Mouse (Mus musculus): ENCODE measurements at regions not wholly inside any gene's neighbourhood (a gene's known extent, or its start where the extent isn't known, plus 50 kb on each side); places are given as distances from the start of the nearest gene placed in this dataset.
"Not testable (repeated sequence)": the region's sequence is repeated elsewhere in the genome, so short reads cannot be mapped to it uniquely, and the experiment has no call there.

GRCm38 (mm10) chr17:60854659-60855058, 1841.5 kb upstream of the Nudt12 start:
- Histone ChIP-seq H3K27ac (replicated peaks; ENCODE audit: low read depth, low read length) (no peak overlapping the region), H3K4me2 (ENCODE audit: low read depth, low read length) (no peak overlapping the region), H3K9ac (replicated peaks; ENCODE audit: low read length) (no peak overlapping the region), H3K4me1 (ENCODE audit: control insufficient read depth, insufficient read depth, low read length) (no peaks in the 10 kb centered on the region), H3K4me3 (ENCODE audit: low read depth, low read length) (no peak overlapping the region), H3K27me3 (ENCODE audit: control insufficient read depth, insufficient read depth, low read length) (no peaks in the 10 kb centered on the region), H3K36me3 (replicated peaks; ENCODE audit: control insufficient read depth, insufficient read depth, low read depth, low read length) (no peaks in the 10 kb centered on the region), H3K9me3 (replicated peaks; ENCODE audit: control insufficient read depth, low read length) (no peaks in the 10 kb centered on the region)
- DNase-seq (ENCODE audit: low spot score) (no peak), ATAC-seq (replicated peaks; ENCODE audit: insufficient number of reproducible peaks, low FRiP score, low TSS enrichment, low read depth) (no peak)
- 81% methylated on average over 3 of the region's 3 CpGs for WGBS

DNA sequence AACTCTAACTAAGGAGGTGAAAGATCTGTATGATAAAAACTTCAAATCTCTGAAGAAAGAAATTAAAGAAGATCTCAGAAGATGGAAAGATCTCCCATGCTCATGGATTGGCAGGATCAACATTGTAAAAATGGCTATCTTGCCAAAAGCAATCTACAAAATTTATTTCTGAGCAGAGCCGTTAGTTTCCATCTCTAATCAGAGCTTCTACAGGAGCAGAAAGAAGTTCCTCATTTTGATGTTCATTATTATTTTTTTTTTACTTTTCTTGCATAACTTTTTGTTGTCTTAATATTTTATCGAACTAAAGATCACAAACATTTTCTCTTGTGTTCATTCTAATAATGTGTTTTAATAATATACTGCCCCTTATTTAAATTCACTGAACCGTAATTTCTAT, 1825.6 kb upstream of the Nudt12 start:
- WGBS = 95% methylated on average over 3 of the region's 3 CpGs
- H3K4me1 ChIP-seq (ENCODE audit: control insufficient read depth, insufficient read depth, low read length); H3K9me3 ChIP-seq (replicated peaks; ENCODE audit: control insufficient read depth, low read length); H3K36me3 ChIP-seq (replicated peaks; ENCODE audit: control insufficient read depth, insufficient read depth, low read depth, low read length); H3K4me3 ChIP-seq (ENCODE audit: low read depth, low read length); H3K27ac ChIP-seq (replicated peaks; ENCODE audit: low read depth, low read length); DNase-seq (ENCODE audit: low spot score); ATAC-seq (replicated peaks; ENCODE audit: insufficient number of reproducible peaks, low FRiP score, low TSS enrichment, low read depth); H3K4me2 ChIP-seq (ENCODE audit: low read depth, low read length); H3K27me3 ChIP-seq (ENCODE audit: control insufficient read depth, insufficient read depth, low read length); H3K9ac ChIP-seq (replicated peaks; ENCODE audit: low read length): not testable (repeated sequence)

- Histone ChIP-seq H3K9ac (replicated peaks; ENCODE audit: low read length) (no peak overlapping the region), H3K9me3 (replicated peaks; ENCODE audit: control insufficient read depth, low read length) (no peaks in the 10 kb centered on the region), H3K27ac (replicated peaks; ENCODE audit: low read depth, low read length) (no peak overlapping the region), H3K4me1 (ENCODE audit: control insufficient read depth, insufficient read depth, low read length) (no peaks in the 10 kb centered on the region), H3K4me3 (ENCODE audit: low read depth, low read length) (no peak overlapping the region), H3K4me2 (ENCODE audit: low read depth, low read length) (no peak overlapping the region), H3K36me3 (replicated peaks; ENCODE audit: control insufficient read depth, insufficient read depth, low read depth, low read length) (no peaks in the 10 kb centered on the region), H3K27me3 (ENCODE audit: control insufficient read depth, insufficient read depth, low read length) (no peaks in the 10 kb centered on the region)
- DNase-seq (ENCODE audit: low spot score) (no peak), ATAC-seq (replicated peaks; ENCODE audit: insufficient number of reproducible peaks, low FRiP score, low TSS enrichment, low read depth) (no peak)
- WGBS = 92% methylated on average over 3 of the region's 3 CpGs
Measured at GRCm38 (mm10) chr17:60832531-60832930, 1819.4 kb upstream of the Nudt12 start.

DNA sequence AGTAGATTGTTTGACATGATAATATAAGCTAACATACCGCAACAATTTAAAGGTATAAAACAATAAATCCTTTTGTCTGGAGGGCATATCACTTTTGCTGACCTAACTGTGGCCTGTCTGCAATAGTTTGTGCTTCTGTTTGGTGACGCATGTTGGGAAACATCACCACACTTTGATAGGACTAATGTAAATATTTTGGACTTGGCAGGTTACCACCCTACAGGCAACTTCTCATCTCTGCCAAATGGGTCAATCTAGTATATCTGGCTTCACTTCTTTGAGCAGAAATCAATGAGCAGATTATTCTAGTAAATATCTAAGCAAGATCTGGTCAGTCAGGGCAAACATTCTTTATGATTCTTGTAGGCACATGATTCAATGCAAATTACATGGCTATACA, 1817.3 kb upstream of the Nudt12 start:
- H3K9me3 ChIP-seq (replicated peaks; ENCODE audit: control insufficient read depth, low read length) = no peaks in the 10 kb centered on the region
- DNase-seq (ENCODE audit: low spot score) (no peak), ATAC-seq (replicated peaks; ENCODE audit: insufficient number of reproducible peaks, low FRiP score, low TSS enrichment, low read depth) (no peak)
- H3K36me3 ChIP-seq (replicated peaks; ENCODE audit: control insufficient read depth, insufficient read depth, low read depth, low read length) = no peaks in the 10 kb centered on the region
- no peaks in the 10 kb centered on the region for H3K4me1 ChIP-seq (ENCODE audit: control insufficient read depth, insufficient read depth, low read length)
- H3K27ac ChIP-seq (replicated peaks; ENCODE audit: low read depth, low read length) = no peak overlapping the region
- H3K4me3 ChIP-seq (ENCODE audit: low read depth, low read length) = no peak overlapping the region
- H3K9ac ChIP-seq (replicated peaks; ENCODE audit: low read length) = no peak overlapping the region
- no peak overlapping the region for H3K4me2 ChIP-seq (ENCODE audit: low read depth, low read length)
- 87% methylated on average over 2 of the region's 2 CpGs for WGBS
- no peaks in the 10 kb centered on the region for H3K27me3 ChIP-seq (ENCODE audit: control insufficient read depth, insufficient read depth, low read length)

- ATAC-seq (replicated peaks; ENCODE audit: insufficient number of reproducible peaks, low FRiP score, low TSS enrichment, low read depth) = no peak
- 64% methylated on average over 8 of the region's 8 CpGs for WGBS
- H3K9ac ChIP-seq (replicated peaks; ENCODE audit: low read length) = no peak overlapping the region
- no peak overlapping the region for H3K27ac ChIP-seq (replicated peaks; ENCODE audit: low read depth, low read length)
- H3K4me1 ChIP-seq (ENCODE audit: control insufficient read depth, insufficient read depth, low read length) = no peaks in the 10 kb centered on the region
- no peak for DNase-seq (ENCODE audit: low spot score)
- no peaks in the 10 kb centered on the region for H3K36me3 ChIP-seq (replicated peaks; ENCODE audit: control insufficient read depth, insufficient read depth, low read depth, low read length)
- H3K4me2 ChIP-seq (ENCODE audit: low read depth, low read length) = no peak overlapping the region
- H3K27me3 ChIP-seq (ENCODE audit: control insufficient read depth, insufficient read depth, low read length) = no peaks in the 10 kb centered on the region
- H3K4me3 ChIP-seq (ENCODE audit: low read depth, low read length) = no peak overlapping the region
- H3K9me3 ChIP-seq (replicated peaks; ENCODE audit: control insufficient read depth, low read length) = no peaks in the 10 kb centered on the region
Measured at GRCm38 (mm10) chr17:60804715-60805449, 1791.7 kb upstream of the Nudt12 start.

DNA sequence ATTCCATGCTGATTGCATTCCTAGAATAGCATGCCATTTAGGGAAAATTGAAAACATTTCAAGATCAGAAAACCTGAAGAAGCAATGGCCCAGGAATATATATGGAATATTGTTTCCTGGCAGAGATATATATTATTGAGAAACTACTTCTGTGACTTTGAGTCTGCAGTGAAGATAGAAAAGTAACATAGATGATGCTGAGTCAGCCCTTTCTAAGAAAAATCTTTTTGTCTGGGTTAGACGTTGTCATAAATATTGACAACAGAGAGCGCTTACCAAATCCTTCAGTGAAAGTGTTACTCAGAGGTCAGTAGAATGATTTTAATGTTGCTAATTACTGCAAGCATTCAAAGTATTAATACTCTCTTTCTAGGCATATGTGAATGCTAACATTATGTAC, 1749.1 kb upstream of the Nudt12 start:
- no peaks in the 10 kb centered on the region for H3K36me3 ChIP-seq (replicated peaks; ENCODE audit: control insufficient read depth, insufficient read depth, low read depth, low read length)
- no peaks in the 10 kb centered on the region for H3K9me3 ChIP-seq (replicated peaks; ENCODE audit: control insufficient read depth, low read length)
- H3K4me2 ChIP-seq (ENCODE audit: low read depth, low read length) = no peak overlapping the region
- H3K4me1 ChIP-seq (ENCODE audit: control insufficient read depth, insufficient read depth, low read length) = no peaks in the 10 kb centered on the region
- H3K27ac ChIP-seq (replicated peaks; ENCODE audit: low read depth, low read length) = no peak overlapping the region
- 79% methylated on average over 2 of the region's 2 CpGs for WGBS
- H3K27me3 ChIP-seq (ENCODE audit: control insufficient read depth, insufficient read depth, low read length) = no peaks in the 10 kb centered on the region
- DNase-seq (ENCODE audit: low spot score) = no peak
- H3K4me3 ChIP-seq (ENCODE audit: low read depth, low read length) = no peak overlapping the region
- no peak overlapping the region for H3K9ac ChIP-seq (replicated peaks; ENCODE audit: low read length)
- no peak for ATAC-seq (replicated peaks; ENCODE audit: insufficient number of reproducible peaks, low FRiP score, low TSS enrichment, low read depth)

DNA sequence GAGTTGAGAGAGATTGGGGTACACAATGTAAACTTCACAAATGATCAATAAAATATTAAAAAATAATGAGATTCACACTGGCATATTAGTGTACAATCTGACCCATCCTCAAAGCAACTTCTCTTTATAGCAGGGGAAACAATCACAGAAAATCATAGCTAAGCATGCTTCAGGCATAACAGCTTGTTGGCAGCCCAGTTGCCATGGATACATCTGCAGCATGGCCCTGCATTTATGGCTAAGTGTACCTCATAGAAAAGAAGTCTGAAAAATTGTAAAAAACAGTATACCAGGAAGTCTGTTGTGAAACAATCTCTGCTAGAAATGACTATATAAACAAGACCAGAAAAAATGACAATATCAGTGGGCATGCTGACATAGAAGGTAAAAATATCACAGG, 1747.9 kb upstream of the Nudt12 start:
- H3K4me2 ChIP-seq (ENCODE audit: low read depth, low read length) = no peak overlapping the region
- H3K27me3 ChIP-seq (ENCODE audit: control insufficient read depth, insufficient read depth, low read length) = no peaks in the 10 kb centered on the region
- H3K9ac ChIP-seq (replicated peaks; ENCODE audit: low read length) = no peak overlapping the region
- no peak overlapping the region for H3K4me3 ChIP-seq (ENCODE audit: low read depth, low read length)
- ATAC-seq (replicated peaks; ENCODE audit: insufficient number of reproducible peaks, low FRiP score, low TSS enrichment, low read depth) = no peak
- no peaks in the 10 kb centered on the region for H3K36me3 ChIP-seq (replicated peaks; ENCODE audit: control insufficient read depth, insufficient read depth, low read depth, low read length)
- no peak overlapping the region for H3K27ac ChIP-seq (replicated peaks; ENCODE audit: low read depth, low read length)
- no peak for DNase-seq (ENCODE audit: low spot score)
- H3K9me3 ChIP-seq (replicated peaks; ENCODE audit: control insufficient read depth, low read length) = no peaks in the 10 kb centered on the region
- no peaks in the 10 kb centered on the region for H3K4me1 ChIP-seq (ENCODE audit: control insufficient read depth, insufficient read depth, low read length)

DNA sequence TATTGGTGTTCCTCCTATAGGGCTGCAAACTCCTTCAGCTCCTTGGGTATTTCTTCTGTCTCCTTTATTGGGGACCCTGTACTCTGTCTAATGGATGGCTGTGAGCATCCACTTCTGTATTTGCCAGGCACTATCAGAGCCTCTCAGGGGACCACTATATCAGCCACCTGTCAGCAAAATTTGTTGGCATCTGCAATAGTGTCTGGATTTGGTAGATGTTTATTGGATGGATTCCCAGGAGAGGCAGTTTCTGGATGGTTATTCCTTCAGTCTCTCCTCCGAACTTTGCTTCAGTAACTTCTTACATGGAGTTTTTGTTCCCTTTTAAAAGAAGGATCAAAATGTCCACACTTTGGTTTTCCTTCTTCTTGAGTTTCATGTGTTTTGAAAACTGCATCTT, 1729.7 kb upstream of the Nudt12 start:
- ATAC-seq (replicated peaks; ENCODE audit: insufficient number of reproducible peaks, low FRiP score, low TSS enrichment, low read depth) (no peak), DNase-seq (ENCODE audit: low spot score) (no peak)
- Histone ChIP-seq H3K4me3 (ENCODE audit: low read depth, low read length) (no peak overlapping the region), H3K27ac (replicated peaks; ENCODE audit: low read depth, low read length) (no peak overlapping the region), H3K36me3 (replicated peaks; ENCODE audit: control insufficient read depth, insufficient read depth, low read depth, low read length) (no peaks in the 10 kb centered on the region), H3K9me3 (replicated peaks; ENCODE audit: control insufficient read depth, low read length) (no peaks in the 10 kb centered on the region), H3K4me1 (ENCODE audit: control insufficient read depth, insufficient read depth, low read length) (no peaks in the 10 kb centered on the region), H3K4me2 (ENCODE audit: low read depth, low read length) (no peak overlapping the region), H3K9ac (replicated peaks; ENCODE audit: low read length) (no peak overlapping the region), H3K27me3 (ENCODE audit: control insufficient read depth, insufficient read depth, low read length) (no peaks in the 10 kb centered on the region)
- WGBS = 88% methylated on average over 1 of the region's 1 CpGs

Measured in embryonic facial prominence, embryonic 11.5 days (tissue).